Mouse (Mus musculus): ENCODE results near the gene Slc2a10.
A peak's percentile ranks its signal among the peaks of the same experiment; 100 is the strongest.

DNA sequence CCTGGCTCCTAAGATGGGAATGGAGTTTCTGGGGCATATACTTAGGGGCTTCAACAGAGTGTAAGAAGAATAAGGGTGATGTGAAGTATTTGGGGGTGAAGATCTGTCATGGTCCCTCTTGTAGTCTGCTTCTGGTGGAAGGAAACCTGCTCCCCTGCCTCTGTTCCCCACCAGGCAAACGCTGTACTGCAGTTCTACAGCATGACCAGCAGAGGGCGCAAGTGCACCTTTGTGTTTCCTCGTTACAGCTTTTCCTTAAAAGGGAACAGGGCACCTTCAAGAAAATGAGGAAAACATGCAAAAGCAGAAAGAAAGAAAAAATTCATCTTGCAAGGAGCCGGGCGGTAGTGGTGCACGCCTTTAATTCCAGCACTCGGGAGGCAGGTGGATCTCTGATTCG is 25.5 kb downstream of the Slc2a10 start:
- TF ChIP-seq TCF12 (IDR thresholded peaks at IDR 0.05; ENCODE audit: insufficient read depth, poor library complexity, severe bottlenecking) (no peak), USF1 (IDR thresholded peaks at IDR 0.05; ENCODE audit: low read depth) (no peak), POLR2A (IDR thresholded peaks at IDR 0.05; ENCODE audit: insufficient read length, low read depth) (no peak), MYOG (IDR thresholded peaks at IDR 0.05; ENCODE audit: control insufficient read depth in 1 of 3, insufficient read depth in 1 of 3, insufficient read length in 2 of 3, low read depth in 2 of 3) (no peak), MYOD1 (IDR thresholded peaks at IDR 0.05; ENCODE audit: control insufficient read depth in 1 of 3, insufficient read length in 2 of 3, low read depth in 2 of 3) (no peak), E2F4 (IDR thresholded peaks at IDR 0.05; ENCODE audit: insufficient read depth) (no peak), MAX (IDR thresholded peaks at IDR 0.05; ENCODE audit: low read depth) (no peak), SRF (IDR thresholded peaks at IDR 0.05; ENCODE audit: control insufficient read depth, insufficient read length, low read depth) (peak; percentile 90), POLR2AphosphoS2 (IDR thresholded peaks at IDR 0.05; ENCODE audit: insufficient read length, low read depth) (no peak)

All from myocyte (in vitro differentiated cells).